Mouse (Mus musculus) ES-Bruce4 (cell line): Measurements from ENCODE around the gene Hnrnph1.

ENCODE experiments used
- CTCF ChIP-seq: IDR thresholded peaks from one replicate; pipeline ENCODE4 v1.8.1; 2011; ENCODE audit warnings: low read depth, low read length
- EP300 ChIP-seq: IDR thresholded peaks from 2 replicates; pipeline ENCODE4 v1.6.1; 2011; ENCODE audit warnings: low read depth, low read length; ENCODE audit not compliant: insufficient read depth
- POLR2A ChIP-seq: IDR thresholded peaks from one replicate; pipeline ENCODE4 v1.8.1; 2011; ENCODE audit warnings: low read length; ENCODE audit not compliant: insufficient read depth

GRCm38 (mm10) chr11:50391272-50391960 is 14.6 kb downstream of the Hnrnph1 start:
- peak; percentile 10; the same call in 1 of the 2 replicates for TF ChIP-seq EP300
- no peak for TF ChIP-seq CTCF
- no peak for TF ChIP-seq POLR2A
